Mouse (Mus musculus) neural tube, embryonic 11.5 days (tissue): Measurements from ENCODE around the gene Hand1. TPM values are rescaled to one million over a fixed set of nuclear protein-coding genes. Genes with fewer than 3 reads are reported as not detected.

ENCODE experiments used
- ATAC-seq: fragments of 200-750 bp; cut with Nextera tagmentation; 2 replicates; pipeline ENCODE4 v1.8.0; 2017; ENCODE audit warnings: moderate number of reproducible peaks, mild to moderate bottlenecking, moderate TSS enrichment, moderate library complexity; ENCODE audit not compliant: insufficient read depth, low FRiP score, low TSS enrichment
- DNase-seq: peaks from one replicate; pipeline ENCODE4 v3.0.0-alpha.2; 2015; ENCODE audit warnings: low spot score
- H3K27ac ChIP-seq: fragments of 300-500 bp; sonication (generic); 2 replicates; pipeline ENCODE4 v1.5.1; 2014; ENCODE audit warnings: low read depth, mild to moderate bottlenecking, low read length
- H3K27me3 ChIP-seq: fragments of 300-500 bp; sonication (generic); 2 replicates; pipeline ENCODE4 v1.6.1; 2014; ENCODE audit warnings: mild to moderate bottlenecking, low read length, mixed read lengths; ENCODE audit not compliant: control insufficient read depth, insufficient read depth
- H3K36me3 ChIP-seq: fragments of 300-500 bp; sonication (generic); 2 replicates; pipeline ENCODE4 v1.6.1; 2014; ENCODE audit warnings: mild to moderate bottlenecking, low read length, moderate library complexity, mixed read lengths; ENCODE audit not compliant: control insufficient read depth, insufficient read depth
- H3K4me1 ChIP-seq: fragments of 300-500 bp; sonication (generic); 2 replicates; pipeline ENCODE4 v1.6.1; 2014; ENCODE audit warnings: low read length, mixed read lengths; ENCODE audit not compliant: control insufficient read depth, insufficient read depth
- H3K4me2 ChIP-seq: fragments of 300-500 bp; sonication (generic); 2 replicates; pipeline ENCODE4 v1.6.1; 2014; ENCODE audit warnings: low read depth, mild to moderate bottlenecking, moderate library complexity
- H3K4me3 ChIP-seq: fragments of 300-500 bp; sonication (generic); 2 replicates; pipeline ENCODE4 v1.5.1; 2014; ENCODE audit warnings: low read depth, low read length
- H3K9ac ChIP-seq: fragments of 300-500 bp; sonication (generic); 2 replicates; pipeline ENCODE4 v1.6.1; 2014; ENCODE audit warnings: mild to moderate bottlenecking, low read length
- H3K9me3 ChIP-seq: fragments of 300-500 bp; sonication (generic); 2 replicates; pipeline ENCODE4 v1.6.1; 2016; ENCODE audit warnings: low read length; ENCODE audit not compliant: control insufficient read depth
- WGBS: fragments of 180-500 bp; shearing (Covaris S2); extraction: QIAGEN DNeasy Blood & Tissue Kit; methylation state at CpG from one replicate; pipeline ENCODE4 v1.1.7; 2014; 5-methylcytosine and 5-hydroxymethylcytosine counted together
- polyA plus RNA-seq: library from polyadenylated mRNA; unstranded; fragments of >200 nt; fragmentation: Nextera tagmentation; extraction: Ambion mirVana; gene quantifications from 2 replicates; pipeline ENCODE4 v1.2.1, GENCODE M21; 2014

Gene Hand1
- polyA plus RNA-seq, 1 experiment from 2014 or later = 0.54 TPM

- Histone ChIP-seq H3K4me1 (0 out of 2 replicates have a peak, but pooled peaks cover 2% of the 10 kb centered on the region), H3K36me3 (no peaks in the 10 kb centered on the region), H3K27ac (no peak overlapping the region), H3K27me3 (peaks cover 100% of the 10 kb centered on the region), H3K9me3 (no peaks in the 10 kb centered on the region), H3K9ac (no peak overlapping the region), H3K4me2 (no peak overlapping the region), H3K4me3 (0 out of 2 replicates have a peak overlapping the region, but pooled peaks have one; percentile 8)
- no peak for ATAC-seq
- DNase-seq = peak; percentile 37
- WGBS = 2% methylated on average over 9 of the region's 9 CpGs
Observed at GRCm38 (mm10) chr11:57836401-57836800, 3.8 kb upstream of the Hand1 start.

GRCm38 (mm10) chr11:57835931-57836330 is 3.3 kb upstream of the Hand1 start:
- ATAC-seq = no peak

GRCm38 (mm10) chr11:57835331-57835730 is 2.7 kb upstream of the Hand1 start:
- Histone ChIP-seq H3K4me3 (no peak overlapping the region), H3K4me1 (0 out of 2 replicates have a peak, but pooled peaks cover 2% of the 10 kb centered on the region), H3K4me2 (no peak overlapping the region), H3K27me3 (peaks cover 100% of the 10 kb centered on the region), H3K27ac (no peak overlapping the region), H3K9me3 (no peaks in the 10 kb centered on the region), H3K36me3 (no peaks in the 10 kb centered on the region), H3K9ac (no peak overlapping the region)
- ATAC-seq (no peak), DNase-seq (no peak)
- 9% methylated on average over 2 of the region's 2 CpGs for WGBS

More at GRCm38 (mm10) chr11:57835931-57836330, 3.3 kb upstream of the Hand1 start:
- DNase-seq = no peak
- no peak overlapping the region for H3K4me3 ChIP-seq
- H3K27ac ChIP-seq = no peak overlapping the region
- H3K9ac ChIP-seq = no peak overlapping the region
- H3K36me3 ChIP-seq = no peaks in the 10 kb centered on the region
- WGBS = 2% methylated on average over 3 of the region's 3 CpGs
- peaks cover 100% of the 10 kb centered on the region for H3K27me3 ChIP-seq
- 0 out of 2 replicates have a peak, but pooled peaks cover 2% of the 10 kb centered on the region for H3K4me1 ChIP-seq
- no peaks in the 10 kb centered on the region for H3K9me3 ChIP-seq
- H3K4me2 ChIP-seq = no peak overlapping the region

GRCm38 (mm10) chr11:57834031-57834430 is 1.4 kb upstream of the Hand1 start:
- 6% methylated on average over 6 of the region's 6 CpGs for WGBS
- peaks cover 2% of the 10 kb centered on the region; the same call in 1 of the 2 replicates for H3K4me1 ChIP-seq
- ATAC-seq (no peak), DNase-seq (no peak)
- no peak overlapping the region for H3K4me2 ChIP-seq
- H3K27me3 ChIP-seq = peaks cover 100% of the 10 kb centered on the region
- H3K36me3 ChIP-seq = no peaks in the 10 kb centered on the region
- H3K9ac ChIP-seq = no peak overlapping the region
- H3K9me3 ChIP-seq = no peaks in the 10 kb centered on the region
- no peak overlapping the region for H3K27ac ChIP-seq
- H3K4me3 ChIP-seq = no peak overlapping the region

GRCm38 (mm10) chr11:57833296-57833977 is 819 bp upstream of the Hand1 start:
- Histone ChIP-seq H3K4me3 (no peak overlapping the region), H3K9ac (no peak overlapping the region), H3K27me3 (peaks cover 100% of the 10 kb centered on the region), H3K4me1 (peaks cover 2% of the 10 kb centered on the region; the same call in 1 of the 2 replicates), H3K9me3 (no peaks in the 10 kb centered on the region), H3K27ac (no peak overlapping the region), H3K36me3 (no peaks in the 10 kb centered on the region), H3K4me2 (no peak overlapping the region)
- DNase-seq = peak; percentile 43
- no peak for ATAC-seq
- WGBS = under 1% methylated on average over 30 of the region's 30 CpGs

GRCm38 (mm10) chr11:57831861-57832260 is 757 bp downstream of the Hand1 start:
- Histone ChIP-seq H3K27ac (no peak overlapping the region), H3K4me2 (no peak overlapping the region), H3K27me3 (peaks cover 99% of the 10 kb centered on the region), H3K36me3 (no peaks in the 10 kb centered on the region), H3K4me1 (peaks cover 4% of the 10 kb centered on the region), H3K9ac (no peak overlapping the region), H3K4me3 (no peak overlapping the region), H3K9me3 (no peaks in the 10 kb centered on the region)
- ATAC-seq (no peak), DNase-seq (no peak)
- under 1% methylated on average over 16 of the region's 16 CpGs for WGBS

GRCm38 (mm10) chr11:57831281-57831781 is 1.3 kb downstream of the Hand1 start:
- Histone ChIP-seq H3K4me3 (no peak overlapping the region), H3K9ac (no peak overlapping the region), H3K4me1 (peaks cover 4% of the 10 kb centered on the region), H3K9me3 (no peaks in the 10 kb centered on the region), H3K27me3 (peaks cover 99% of the 10 kb centered on the region), H3K4me2 (no peak overlapping the region), H3K36me3 (no peaks in the 10 kb centered on the region), H3K27ac (no peak overlapping the region)
- DNase-seq (peak; percentile 49), ATAC-seq (no peak)
- WGBS = 1% methylated on average over 31 of the region's 31 CpGs

- Histone ChIP-seq H3K4me2 (no peak overlapping the region), H3K4me1 (peaks cover 4% of the 10 kb centered on the region), H3K4me3 (no peak overlapping the region), H3K27me3 (peaks cover 95% of the 10 kb centered on the region), H3K9ac (no peak overlapping the region), H3K36me3 (no peaks in the 10 kb centered on the region), H3K9me3 (no peaks in the 10 kb centered on the region), H3K27ac (no peak overlapping the region)
- whole genome bisulfite sequencing = 7% methylated on average over 17 of the region's 17 CpGs
- ATAC-seq (no peak), DNase-seq (peak; percentile 28)
Observed at GRCm38 (mm10) chr11:57829871-57830775, 2.5 kb downstream of the Hand1 start.
